Mouse (Mus musculus) liver, postnatal 0 days (tissue): Measurements from ENCODE around the gene Tcf3.

ENCODE experiments used
- CTCF ChIP-seq: sonication (generic); IDR thresholded peaks from 2 replicates; pipeline ENCODE4 v1.5.1; 2016; ENCODE audit warnings: antibody characterized with exemption, low read depth
- EP300 ChIP-seq: IDR thresholded peaks from 2 replicates; pipeline ENCODE4 v1.6.1; 2016; ENCODE audit warnings: antibody characterized with exemption, low read depth, mild to moderate bottlenecking

- TF ChIP-seq CTCF (no peak), EP300 (no peak)
Measured at GRCm38 (mm10) chr10:80464381-80465035, 31.1 kb upstream of the Tcf3 start.
